Mouse (Mus musculus) ovary, adult 18-20 months (tissue): ENCODE measurements around the gene Tmtc4.
A peak's percentile ranks its signal among the peaks of the same experiment; 100 is the strongest.

ENCODE experiments used
- DNase-seq: peaks from one replicate; pipeline ENCODE4 v3.0.0; 2022; ENCODE audit warnings: low spot score, mixed read lengths

Tmtc4 gene

GRCm38 (mm10) chr14:122983226-122984215 is at the start of gene Tmtc4:
Tmtc4 (minus strand) TSS chr14:122984035.
- peak; percentile 95 for DNase-seq

DNA sequence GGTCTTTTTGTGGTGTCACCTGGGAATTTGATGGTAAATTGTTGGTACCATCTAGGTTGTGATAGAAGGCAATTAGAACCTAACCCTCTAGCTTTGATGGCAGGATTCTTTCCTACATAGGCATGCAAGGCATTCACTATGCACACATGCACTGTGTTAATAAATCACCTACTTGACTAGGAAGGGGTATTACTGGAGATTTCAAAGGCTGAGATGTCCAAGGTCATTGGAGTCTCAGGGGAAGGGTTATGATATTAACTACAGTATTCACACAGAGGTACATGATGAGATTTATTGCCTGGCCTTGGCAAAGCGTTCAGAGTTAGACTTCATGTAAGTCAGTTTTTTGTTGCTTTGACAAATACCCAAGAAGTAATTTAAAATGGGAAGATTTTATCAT is 48.6 kb upstream of the Tmtc4 start:
- DNase-seq: no peak

DNA sequence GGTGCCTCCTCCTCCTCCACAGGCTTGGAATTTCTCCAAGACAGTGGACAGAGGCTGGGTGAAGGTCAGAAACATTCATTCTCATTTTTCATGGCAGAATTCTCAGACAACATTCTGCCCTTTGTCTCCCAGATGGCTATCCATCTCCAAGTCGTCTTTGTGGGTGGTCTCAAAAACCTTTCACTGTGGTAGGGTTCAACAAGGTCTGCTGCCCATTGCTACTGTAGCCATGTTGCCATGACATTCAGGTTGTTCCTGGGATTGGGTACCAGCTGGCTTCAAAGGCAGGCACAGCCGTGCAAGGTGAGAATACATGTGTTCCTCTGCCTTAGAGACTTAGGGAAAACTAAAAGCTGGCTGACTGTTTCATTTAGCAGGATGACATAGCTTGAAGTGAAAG is 44.0 kb upstream of the Tmtc4 start:
- no peak for DNase-seq

DNA sequence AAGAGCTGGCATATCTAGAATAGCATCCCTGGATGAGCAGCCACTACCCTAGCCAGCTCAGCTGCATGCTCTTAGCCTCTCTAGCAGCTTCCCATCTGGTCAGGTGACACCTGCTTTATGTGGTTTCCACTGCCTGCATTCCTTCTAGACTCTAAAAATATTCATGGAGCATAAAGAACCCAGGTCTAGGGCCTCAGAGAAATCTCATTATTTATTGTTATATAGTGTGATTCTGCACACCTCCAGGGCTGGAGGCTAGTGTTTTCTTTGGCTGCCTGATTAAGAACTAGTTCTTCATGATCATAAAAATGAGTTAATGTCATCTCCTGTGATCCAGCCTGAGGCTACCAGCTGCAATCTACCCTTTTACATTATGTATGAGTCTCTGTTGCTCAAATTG is 39.1 kb upstream of the Tmtc4 start:
- no peak for DNase-seq

DNA sequence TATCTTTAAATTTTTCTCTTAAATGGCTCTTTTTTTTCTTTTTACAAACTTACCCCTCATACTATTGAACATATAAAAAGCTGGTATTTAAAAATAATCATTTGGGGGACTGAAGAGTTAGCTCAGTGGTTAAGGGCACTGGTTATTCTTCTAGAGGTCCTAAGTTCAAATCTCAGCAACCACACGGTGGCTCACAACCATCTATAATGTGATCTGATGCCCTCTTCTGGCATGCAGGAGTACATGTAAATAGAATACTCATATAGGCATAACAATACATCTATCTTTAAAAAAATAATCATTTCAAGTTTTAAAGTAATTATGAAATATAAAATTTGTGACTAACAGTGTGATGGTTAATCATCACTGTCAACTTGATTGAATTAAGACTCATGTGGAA is 32.5 kb upstream of the Tmtc4 start:
- no peak for DNase-seq

DNA sequence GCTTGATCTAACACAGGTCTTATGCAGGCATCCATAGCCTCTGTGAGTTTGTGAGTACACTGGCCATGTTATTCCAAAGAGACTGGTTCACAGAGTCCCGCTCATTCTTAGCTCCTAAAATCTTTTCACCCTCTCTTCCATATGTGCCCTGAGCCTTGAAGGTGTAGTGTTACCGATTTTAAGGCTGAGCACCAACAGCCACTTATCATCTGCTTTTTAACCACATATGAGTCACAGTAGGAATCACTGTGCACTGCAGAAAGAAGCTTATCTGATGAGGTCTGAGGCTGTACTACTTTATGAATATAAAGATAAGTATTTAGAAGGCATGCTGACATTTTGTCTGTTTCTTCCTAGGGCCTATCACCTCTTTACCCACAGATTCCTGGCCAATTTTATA is 31.9 kb upstream of the Tmtc4 start:
- no peak for DNase-seq

DNA sequence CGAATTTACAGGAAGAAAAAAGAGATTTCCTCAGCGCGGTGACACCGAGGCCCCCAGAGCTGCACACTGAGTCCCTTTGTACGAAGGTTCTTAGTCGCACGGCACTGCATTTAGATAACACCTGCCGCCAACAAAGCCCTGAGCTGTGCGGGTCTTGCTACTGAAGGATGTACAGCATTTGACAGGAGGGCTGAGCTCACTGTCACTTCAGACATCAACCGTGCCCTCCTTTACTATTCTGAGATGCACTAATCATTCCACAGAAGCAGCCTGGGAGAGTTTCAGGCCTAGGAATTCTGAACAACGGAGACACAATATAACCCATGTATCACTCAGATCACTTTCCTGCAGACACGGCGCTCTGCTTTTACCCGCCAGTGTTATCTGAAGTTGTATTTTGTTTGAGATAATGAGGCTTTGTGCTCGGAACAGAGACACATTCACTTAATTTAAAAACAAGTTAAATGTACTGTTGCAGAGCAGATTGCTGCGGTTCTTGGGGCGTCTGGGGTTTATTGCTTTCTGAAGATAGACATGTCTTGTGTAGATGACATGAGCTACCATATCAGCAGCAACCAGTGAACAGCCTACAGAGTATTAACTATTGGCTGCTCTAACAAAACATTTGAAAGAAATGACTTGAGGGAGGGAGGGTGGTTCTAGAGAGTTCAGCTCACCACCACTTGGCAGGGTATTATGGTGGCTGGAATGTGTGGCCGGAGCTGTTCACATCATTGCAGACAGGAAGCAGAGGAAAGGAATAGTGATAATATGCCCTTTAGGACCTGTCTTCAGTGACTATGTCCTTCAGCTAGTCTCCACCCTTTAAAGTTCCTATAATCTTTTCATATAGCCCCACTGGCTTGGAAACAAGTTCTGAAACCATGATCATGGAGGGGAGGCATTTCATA is 25.5 kb upstream of the Tmtc4 start:
- DNase-seq: no peak

DNA sequence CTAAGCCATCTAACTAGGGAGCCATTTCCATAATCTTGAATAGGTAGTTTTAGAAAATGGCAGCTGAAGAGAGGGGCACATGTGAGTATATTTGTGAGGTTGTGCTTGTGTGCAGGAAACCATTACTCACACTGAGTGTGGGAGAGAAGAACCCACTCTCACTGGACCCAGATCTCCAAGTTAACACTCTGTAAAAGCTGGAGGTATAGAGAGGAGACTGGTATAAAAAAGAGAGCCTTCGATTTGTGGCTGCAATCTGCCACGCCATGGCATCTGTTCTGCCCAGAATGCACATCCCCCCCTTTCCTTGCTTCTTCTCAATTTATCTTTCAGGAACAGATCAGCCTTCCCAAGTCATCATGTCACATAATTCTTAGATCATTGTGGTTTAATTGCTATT is 24.8 kb upstream of the Tmtc4 start:
- no peak for DNase-seq

DNA sequence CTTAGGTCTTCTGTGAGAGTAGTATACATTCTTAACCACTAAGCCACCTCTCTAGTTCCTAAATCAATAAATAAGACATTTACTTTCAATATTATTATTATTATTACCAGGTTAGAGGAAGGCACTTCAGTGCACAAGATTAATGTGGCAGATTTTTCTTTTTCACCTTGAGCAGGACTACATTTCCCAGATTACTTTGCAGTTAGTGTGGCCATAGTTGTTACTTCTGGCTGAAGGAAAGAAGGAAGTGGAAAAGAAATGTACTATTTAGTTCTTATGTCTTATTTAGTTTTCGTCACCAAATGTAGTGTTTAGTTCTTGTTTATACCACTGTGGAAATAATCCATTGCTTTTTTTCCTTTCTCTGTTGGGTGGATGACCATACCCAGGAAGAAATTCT is 19.9 kb upstream of the Tmtc4 start:
- no peak for DNase-seq

DNA sequence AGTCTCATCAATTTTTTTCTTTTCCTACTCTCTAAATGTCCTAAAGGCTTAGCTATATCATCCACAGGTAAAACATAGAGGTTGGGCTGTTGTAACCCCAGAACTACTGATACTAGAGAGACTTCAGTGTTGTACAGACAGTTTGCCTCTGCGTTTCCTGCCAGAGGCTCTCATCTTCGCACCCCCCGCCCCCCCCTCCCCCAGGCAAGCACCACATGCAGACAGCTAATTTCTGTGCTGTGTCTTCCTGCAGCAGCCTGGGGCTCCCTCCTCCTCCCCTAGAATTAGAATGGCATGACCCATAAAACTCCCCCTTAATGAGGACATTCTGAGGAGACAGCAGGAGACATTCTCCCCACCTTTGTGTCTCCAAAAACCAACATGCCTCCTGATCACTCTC is 17.6 kb upstream of the Tmtc4 start:
- DNase-seq: no peak

GRCm38 (mm10) chr14:122997465-122997864 is 13.6 kb upstream of the Tmtc4 start:
- DNase-seq: no peak

GRCm38 (mm10) chr14:122993935-122994334 is 10.1 kb upstream of the Tmtc4 start:
- no peak for DNase-seq

- no peak for DNase-seq
Measured at GRCm38 (mm10) chr14:122992937-122993336, 9.1 kb upstream of the Tmtc4 start.

DNA sequence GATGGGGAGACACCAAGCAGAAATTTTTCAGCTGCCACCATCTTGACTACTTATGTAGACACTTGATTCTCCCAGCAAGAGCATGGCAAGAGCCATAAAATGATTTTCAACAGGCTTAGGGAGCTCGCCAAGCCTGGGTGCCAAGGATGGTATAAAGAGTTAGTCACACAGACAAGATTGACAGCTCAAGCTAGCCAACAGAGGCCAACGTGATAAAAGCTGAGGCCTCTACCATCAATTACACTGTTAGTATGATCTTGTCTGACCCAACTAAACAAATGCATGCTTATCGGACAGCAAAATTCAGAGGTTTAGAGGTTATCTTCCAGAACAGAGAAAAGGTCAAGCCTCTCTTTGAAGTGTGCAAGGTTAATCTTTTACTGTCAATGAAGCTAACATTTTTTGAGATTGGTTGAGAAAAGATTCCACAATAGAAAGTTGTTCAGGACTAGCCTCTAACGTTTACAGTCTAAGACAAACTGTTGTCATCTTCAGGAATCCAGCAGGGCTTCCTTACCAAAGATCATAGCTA is 6.8 kb upstream of the Tmtc4 start:
- DNase-seq: no peak

DNA sequence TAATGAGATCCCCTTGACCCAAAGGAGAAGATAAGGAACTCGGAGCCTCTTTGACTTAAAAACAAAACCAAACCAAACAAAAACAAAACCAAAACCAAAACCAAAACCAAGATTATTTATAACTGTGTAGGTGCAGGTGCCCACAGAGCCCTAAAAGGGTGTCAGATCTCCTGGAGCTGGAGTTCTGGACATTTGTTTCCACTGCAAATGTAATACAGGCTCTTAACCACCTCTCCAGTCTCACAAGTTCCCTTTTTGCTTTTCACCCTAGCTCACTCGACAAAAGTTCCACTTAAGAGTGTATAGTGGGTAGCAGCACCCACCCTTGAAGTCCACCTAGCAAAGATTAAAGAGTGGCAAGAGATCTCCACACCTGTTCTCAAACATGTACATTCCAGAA is 2.6 kb upstream of the Tmtc4 start:
- no peak for DNase-seq

DNA sequence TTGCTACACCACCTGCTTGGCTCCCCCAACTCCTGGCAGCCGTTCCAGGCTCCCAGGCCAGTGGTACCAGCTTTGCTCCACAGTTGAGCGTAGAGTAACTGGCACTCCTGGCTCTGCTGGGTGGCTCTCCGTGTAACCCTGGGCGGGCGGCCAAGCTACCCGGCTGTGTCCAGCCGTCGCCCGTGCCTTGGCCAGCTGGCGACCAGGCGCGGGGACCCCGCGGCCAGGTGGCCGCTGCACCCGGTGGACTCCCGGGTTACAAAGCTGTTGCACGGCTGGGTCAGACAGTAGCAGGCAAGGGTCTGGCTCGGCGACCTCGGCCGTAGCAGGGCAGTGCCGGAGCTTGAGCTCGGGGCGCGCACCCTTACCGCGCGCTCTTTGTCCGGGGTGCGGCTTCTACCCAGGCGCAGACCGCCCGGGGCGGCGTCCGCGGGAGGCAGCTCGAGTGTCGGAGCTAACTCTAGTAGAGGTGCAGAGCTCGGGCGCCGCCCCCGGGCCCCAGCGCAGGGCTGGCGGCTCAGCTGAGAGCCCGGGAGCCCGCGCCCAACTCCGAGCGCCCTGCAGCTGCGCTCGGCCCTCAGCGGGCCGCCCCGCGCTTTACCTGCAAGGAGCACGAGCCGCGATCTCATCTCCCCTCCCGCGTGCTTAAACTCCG is 1.1 kb downstream of the Tmtc4 start:
- peak; percentile 55 for DNase-seq

GRCm38 (mm10) chr14:122981831-122982485 is 1.9 kb downstream of the Tmtc4 start:
- DNase-seq: no peak

DNA sequence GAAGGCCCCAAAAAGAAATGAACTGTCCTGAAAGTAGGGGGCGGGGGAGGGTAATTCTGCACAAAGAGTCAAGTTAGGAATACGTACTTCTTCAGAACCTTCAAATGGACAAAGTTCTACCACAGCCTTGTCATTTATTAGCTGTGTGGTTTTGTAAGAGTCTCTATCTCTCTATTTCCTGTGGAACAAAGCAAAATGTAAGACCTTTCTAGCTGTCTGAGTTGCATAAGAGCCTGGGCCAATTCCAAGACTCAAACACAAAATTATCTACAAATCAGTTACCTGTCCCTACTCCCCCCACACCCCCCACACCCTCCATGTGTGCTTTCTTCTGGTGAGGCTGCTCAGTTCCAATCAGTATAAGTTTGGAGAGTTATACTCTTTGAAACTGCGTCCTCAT is 5.0 kb downstream of the Tmtc4 start:
- DNase-seq: no peak

- DNase-seq: no peak
Measured at GRCm38 (mm10) chr14:122977797-122978140, 6.1 kb downstream of the Tmtc4 start.

DNA sequence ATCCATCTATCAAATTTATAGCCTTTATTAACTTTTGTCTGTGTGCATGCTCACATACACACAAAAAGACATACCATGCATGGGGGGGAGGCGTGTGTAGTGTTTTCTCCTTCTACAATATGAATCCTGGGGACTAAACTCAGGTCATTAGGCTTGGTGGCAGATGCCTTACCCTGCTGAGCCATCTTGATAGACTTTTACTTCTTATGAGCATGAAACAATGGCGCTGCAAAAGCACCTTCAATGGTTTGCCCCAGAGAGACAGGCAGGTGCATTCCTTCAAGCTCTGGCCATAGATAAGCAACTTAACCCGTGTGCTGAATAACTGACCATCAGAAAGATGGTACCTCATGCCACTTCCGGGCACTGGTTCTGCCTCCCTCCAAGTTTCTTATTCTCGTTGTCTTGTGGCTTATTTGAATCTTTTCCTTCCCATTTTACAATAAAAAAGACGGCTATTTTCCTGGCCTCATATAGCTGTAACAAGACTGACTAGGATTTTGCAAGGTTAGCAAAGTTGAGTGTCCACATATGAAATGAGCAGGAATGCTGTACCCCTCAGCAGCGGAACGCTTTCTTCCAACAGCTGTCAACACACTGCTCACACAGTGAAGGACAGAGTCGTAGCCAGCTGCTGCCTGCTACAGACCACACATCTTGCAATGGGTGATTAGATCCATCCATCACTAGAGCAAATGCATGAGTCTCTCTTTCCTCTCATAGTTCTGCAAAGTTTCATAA is 6.6 kb downstream of the Tmtc4 start:
- DNase-seq: no peak
